Mouse (Mus musculus) embryonic fibroblast, embryonic 13.5 days (primary cell): Measurements from ENCODE around the gene Coq8a.

ENCODE experiments used
- CTCF ChIP-seq: IDR thresholded peaks from 2 replicates; pipeline ENCODE4 v1.5.1; 2011; ENCODE audit warnings: mild to moderate bottlenecking, control low read depth, low read length, moderate library complexity, borderline replicate concordance; ENCODE audit not compliant: insufficient read depth
- POLR2A ChIP-seq: IDR thresholded peaks from 2 replicates; pipeline ENCODE4 v1.6.1; 2011; ENCODE audit warnings: low read depth, mild to moderate bottlenecking, control low read depth, low read length, moderate library complexity

GRCm38 (mm10) chr1:180230580-180230979, 31.2 kb upstream of the Coq8a start:
- TF ChIP-seq CTCF (no peak), POLR2A (no peak)
